Mouse (Mus musculus) liver (tissue): ENCODE measurements around the gene Gm49325.
A peak's percentile ranks its signal among the peaks of the same experiment; 100 is the strongest.

Experiments
- DNase-seq: peaks from one replicate; pipeline ENCODE4 v3.0.0-alpha.2; 2020; ENCODE audit warnings: mixed read lengths

Gm49325 gene

GRCm38 (mm10) chr10:77627497-77627896 is 21.5 kb downstream of the Gm49325 start:
- peak; percentile 80 for DNase-seq

GRCm38 (mm10) chr10:77629163-77629562 is 23.2 kb downstream of the Gm49325 start:
- DNase-seq, result no peak

GRCm38 (mm10) chr10:77629970-77630369 is 24.0 kb downstream of the Gm49325 start:
- no peak for DNase-seq

- no peak for DNase-seq
These were observed 28.0 kb downstream of the Gm49325 start for GRCm38 (mm10) chr10:77634016-77634415.

GRCm38 (mm10) chr10:77634452-77635231 is 28.6 kb downstream of the Gm49325 start:
- DNase-seq, result no peak

- no peak for DNase-seq
These were observed 30.4 kb downstream of the Gm49325 start for GRCm38 (mm10) chr10:77636234-77636922.

- no peak for DNase-seq
These were observed 33.0 kb downstream of the Gm49325 start for GRCm38 (mm10) chr10:77638956-77639355.

GRCm38 (mm10) chr10:77643160-77643559 is 37.2 kb downstream of the Gm49325 start:
- DNase-seq, result no peak

- no peak for DNase-seq
These were observed 39.6 kb downstream of the Gm49325 start for GRCm38 (mm10) chr10:77645571-77645970.

GRCm38 (mm10) chr10:77647461-77647860 is 41.5 kb downstream of the Gm49325 start:
- DNase-seq, result no peak

GRCm38 (mm10) chr10:77647901-77648300 is 41.9 kb downstream of the Gm49325 start:
- DNase-seq, result no peak

GRCm38 (mm10) chr10:77652046-77652445 is 46.0 kb downstream of the Gm49325 start:
- DNase-seq, result no peak

GRCm38 (mm10) chr10:77658286-77658994 is 52.4 kb downstream of the Gm49325 start:
- no peak for DNase-seq

GRCm38 (mm10) chr10:77663949-77664665 is 58.1 kb downstream of the Gm49325 start:
- no peak for DNase-seq

- no peak for DNase-seq
These were observed 60.3 kb downstream of the Gm49325 start for GRCm38 (mm10) chr10:77666342-77666741.

GRCm38 (mm10) chr10:77667402-77667801 is 61.4 kb downstream of the Gm49325 start:
- no peak for DNase-seq

- no peak for DNase-seq
These were observed 64.7 kb downstream of the Gm49325 start for GRCm38 (mm10) chr10:77670710-77671109.

GRCm38 (mm10) chr10:77671519-77671918 is 65.5 kb downstream of the Gm49325 start:
- DNase-seq, result peak; percentile 58

GRCm38 (mm10) chr10:77673765-77674164 is 67.8 kb downstream of the Gm49325 start:
- DNase-seq, result no peak

GRCm38 (mm10) chr10:77677562-77677961 is 71.6 kb downstream of the Gm49325 start:
- DNase-seq, result no peak

GRCm38 (mm10) chr10:77682994-77683393 is 77.0 kb downstream of the Gm49325 start:
- no peak for DNase-seq

GRCm38 (mm10) chr10:77684181-77684580 is 78.2 kb downstream of the Gm49325 start:
- no peak for DNase-seq
